Mouse (Mus musculus) adipose tissue, adult 10 weeks (tissue): ENCODE measurements around the gene Efcab7. TPM values are rescaled to one million over a fixed set of nuclear protein-coding genes. Genes with fewer than 3 reads are reported as not detected.

Experiments used
- polyA plus RNA-seq: library from polyadenylated mRNA; stranded (reverse); fragments of 350-450 nt; fragmentation: Illumina TruSeq; extraction: RNeasy Lipid Tissue Mini Kit (QIAGEN cat#74804); gene quantifications from one replicate; pipeline ENCODE4 v1.2.3, GENCODE M21; 2014; ENCODE audit warnings: low read depth, low replicate concordance

Efcab7 gene
- 3.5 TPM for polyA plus RNA-seq

GRCm38 (mm10) chr4:99829094-99830073 is at the start of gene Efcab7:
Gene Efcab7 (plus strand): TSS chr4:99829198.

GRCm38 (mm10) chr4:99929149-99929612 is 100.2 kb downstream of the Efcab7 start, which contains the start of gene Pgm1:
Gene Pgm1 (plus strand): TSS chr4:99929414.

GRCm38 (mm10) chr4:99929613-99930517 is 100.9 kb downstream of the Efcab7 start, which contains the start of gene Itgb3bp:
Gene Itgb3bp (minus strand): TSS chr4:99929813.

Other genes starting within 250 kb of the Efcab7 start
- not detected for gene Foxd3, start 172.9 kb upstream of the Efcab7 start, polyA plus RNA-seq
- gene Alg6, start 113.5 kb upstream of the Efcab7 start, polyA plus RNA-seq: 11.5 TPM
- 94.2 TPM for gene Pgm1, start 100.2 kb downstream of the Efcab7 start, polyA plus RNA-seq
- 10.8 TPM for gene Itgb3bp, start 100.6 kb downstream of the Efcab7 start, polyA plus RNA-seq